Mouse (Mus musculus): ENCODE measurements around the gene Osbpl6.
A peak's percentile ranks its signal among the peaks of the same experiment; 100 is the strongest.

The Osbpl6 gene

GRCm38 (mm10) chr2:76406151-76406936 is at the start of gene Osbpl6:
TSS of gene Osbpl6 (plus strand) at chr2:76406508.
- peak; percentile 69 to 76 for DNase-seq

- DNase-seq, result no peak
Measured at GRCm38 (mm10) chr2:76360226-76360625, 46.1 kb upstream of the Osbpl6 start, which contains the start of gene Cyct. TSS of gene Cyct (minus strand) at chr2:76360450.

- DNase-seq, result no peak
Measured at GRCm38 (mm10) chr2:76362111-76362510, 44.2 kb upstream of the Osbpl6 start.

GRCm38 (mm10) chr2:76365811-76366210 is 40.5 kb upstream of the Osbpl6 start:
- DNase-seq, result no peak

- peak; percentile 67 to 75 for DNase-seq
Measured at GRCm38 (mm10) chr2:76367188-76367922, 39.0 kb upstream of the Osbpl6 start.

GRCm38 (mm10) chr2:76368861-76369660 is 37.2 kb upstream of the Osbpl6 start:
- no peak for DNase-seq

- peak; percentile 84 to 87 for DNase-seq
Measured at GRCm38 (mm10) chr2:76369821-76370655, 36.3 kb upstream of the Osbpl6 start, which contains the start of gene Rbm45. TSS of gene Rbm45 (plus strand) at chr2:76369984.

- DNase-seq, result no peak
Measured at GRCm38 (mm10) chr2:76370656-76370922, 35.7 kb upstream of the Osbpl6 start.

- no peak for DNase-seq
Measured at GRCm38 (mm10) chr2:76372244-76372643, 34.1 kb upstream of the Osbpl6 start.

- DNase-seq, result no peak
Measured at GRCm38 (mm10) chr2:76374544-76375206, 31.6 kb upstream of the Osbpl6 start.

GRCm38 (mm10) chr2:76378646-76379045 is 27.7 kb upstream of the Osbpl6 start:
- no peak for DNase-seq

GRCm38 (mm10) chr2:76386531-76386930 is 19.8 kb upstream of the Osbpl6 start:
- no peak for DNase-seq

- DNase-seq, result no peak
Measured at GRCm38 (mm10) chr2:76400178-76400577, 6.1 kb upstream of the Osbpl6 start.

- DNase-seq, result peak in 1 of 2 experiments; percentile 16
Measured at GRCm38 (mm10) chr2:76405596-76406150, 635 bp upstream of the Osbpl6 start.

GRCm38 (mm10) chr2:76406937-76407441 is 681 bp downstream of the Osbpl6 start:
- peak; percentile 51 to 54 for DNase-seq

- peak; percentile 32 to 36 for DNase-seq
Measured at GRCm38 (mm10) chr2:76409526-76409925, 3.2 kb downstream of the Osbpl6 start.

GRCm38 (mm10) chr2:76409986-76410385 is 3.7 kb downstream of the Osbpl6 start:
- DNase-seq, result no peak

GRCm38 (mm10) chr2:76412924-76413323 is 6.6 kb downstream of the Osbpl6 start:
- DNase-seq, result no peak

GRCm38 (mm10) chr2:76417446-76418141 is 11.3 kb downstream of the Osbpl6 start:
- DNase-seq, result no peak

- no peak for DNase-seq
Measured at GRCm38 (mm10) chr2:76418142-76418518, 11.8 kb downstream of the Osbpl6 start.
